Mouse (Mus musculus) cortical plate, adult 2 months (tissue): ENCODE results near the gene Acvr1b. TPM values are rescaled to one million over a fixed set of nuclear protein-coding genes. Genes with fewer than 3 reads are reported as not detected.

Source experiments
- H3K27ac ChIP-seq: fragments of 200-500 bp; 2 replicates; pipeline ENCODE4 v1.5.1; 2012; ENCODE audit warnings: low read length, control low read depth, inconsistent platforms; ENCODE audit not compliant: insufficient read depth
- H3K4me1 ChIP-seq: fragments of 200-500 bp; 2 replicates; pipeline ENCODE4 v1.6.1; 2011; ENCODE audit warnings: low read length; ENCODE audit not compliant: control insufficient read depth, insufficient read depth
- H3K4me3 ChIP-seq: fragments of 200-500 bp; 2 replicates; pipeline ENCODE4 v1.5.1; 2011; ENCODE audit warnings: mild to moderate bottlenecking, low read length, control low read depth; ENCODE audit not compliant: insufficient read depth
- CTCF ChIP-seq: fragments of 200-500 bp; IDR thresholded peaks from 2 replicates; pipeline ENCODE4 v1.5.1; 2011; ENCODE audit warnings: mild to moderate bottlenecking, control low read depth, low read length; ENCODE audit not compliant: insufficient read depth; ENCODE audit errors: extremely low read depth
- POLR2A ChIP-seq: fragments of 200-500 bp; IDR thresholded peaks from 2 replicates; pipeline ENCODE4 v1.6.1; 2011; ENCODE audit warnings: mild to moderate bottlenecking, low read length, control low read depth; ENCODE audit not compliant: insufficient read depth; ENCODE audit errors: extremely low read depth
- polyA plus RNA-seq: library from polyadenylated mRNA; depleted of rRNA; stranded (reverse); fragments of >200 nt; gene quantifications from 2 replicates; pipeline ENCODE4 v1.2.3, GENCODE M21; 2012

The Acvr1b gene
- polyA plus RNA-seq, 1 experiment, result 70.5 TPM

DNA sequence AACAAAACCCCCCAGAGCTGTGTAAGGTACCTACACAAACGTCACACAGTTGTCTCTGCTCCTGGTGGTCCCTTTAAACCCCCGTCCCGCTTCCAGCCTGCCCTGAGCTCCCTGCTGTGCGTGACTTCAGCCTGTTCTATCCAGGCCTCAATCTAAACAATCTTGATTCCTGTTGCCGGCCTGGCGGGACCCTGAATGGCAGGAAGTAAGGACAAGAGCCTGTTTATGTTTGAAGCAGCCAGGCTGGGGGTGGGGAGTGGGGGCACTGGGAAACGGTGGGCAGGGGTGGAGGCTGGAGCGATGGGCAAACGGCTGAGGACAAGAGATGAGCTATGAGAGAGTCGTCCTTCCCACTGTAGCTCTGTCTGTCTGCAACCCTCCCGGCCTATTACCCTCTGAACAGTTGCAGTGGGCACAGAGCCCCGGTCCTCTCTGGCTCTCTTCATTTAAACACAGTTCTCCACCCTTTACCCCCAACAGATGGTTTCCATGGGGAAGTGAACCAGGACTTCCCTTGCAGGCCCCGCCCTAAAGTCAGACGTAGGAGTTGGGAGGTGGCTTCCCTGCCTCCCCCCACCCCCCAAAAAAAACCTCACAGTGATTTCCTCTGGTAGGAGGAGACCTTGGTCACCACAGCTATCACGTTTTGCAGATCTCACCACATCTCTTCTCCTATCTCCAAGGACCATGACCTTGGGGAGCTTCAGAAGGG lies 39.7 kb upstream of the Acvr1b start:
- Histone ChIP-seq H3K4me3 (peak overlapping the region; percentile 16; the same call in 1 of the 2 replicates), H3K4me1 (no peaks in the 10 kb centered on the region), H3K27ac (peak overlapping the region; percentile 4; the same call in 1 of the 2 replicates)
- TF ChIP-seq POLR2A (no peak), CTCF (no peak)

DNA sequence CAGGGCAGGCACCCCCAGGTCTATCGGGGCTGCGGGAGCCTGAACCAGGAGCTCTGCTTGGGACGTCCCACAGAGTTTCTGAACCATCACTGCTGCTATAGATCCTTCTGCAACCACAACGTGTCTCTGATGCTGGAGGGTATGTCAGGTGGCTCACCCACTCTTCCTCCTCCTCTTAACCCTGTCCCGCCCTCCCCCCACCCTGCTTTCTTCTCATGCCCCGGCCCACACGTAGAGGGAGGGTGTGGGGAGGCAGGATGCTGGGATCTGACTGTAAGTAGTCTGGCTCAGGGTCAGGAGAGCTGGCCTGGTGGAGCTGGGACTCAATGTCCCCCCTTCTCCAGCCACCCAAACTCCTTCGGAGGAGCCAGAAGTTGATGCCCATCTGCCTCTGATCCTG lies 38.5 kb upstream of the Acvr1b start:
- Histone ChIP-seq H3K4me1 (no peaks in the 10 kb centered on the region), H3K27ac (no peak overlapping the region), H3K4me3 (peak overlapping the region; percentile 16; the same call in 1 of the 2 replicates)
- no peak for TF ChIP-seq POLR2A
- no peak for TF ChIP-seq CTCF

DNA sequence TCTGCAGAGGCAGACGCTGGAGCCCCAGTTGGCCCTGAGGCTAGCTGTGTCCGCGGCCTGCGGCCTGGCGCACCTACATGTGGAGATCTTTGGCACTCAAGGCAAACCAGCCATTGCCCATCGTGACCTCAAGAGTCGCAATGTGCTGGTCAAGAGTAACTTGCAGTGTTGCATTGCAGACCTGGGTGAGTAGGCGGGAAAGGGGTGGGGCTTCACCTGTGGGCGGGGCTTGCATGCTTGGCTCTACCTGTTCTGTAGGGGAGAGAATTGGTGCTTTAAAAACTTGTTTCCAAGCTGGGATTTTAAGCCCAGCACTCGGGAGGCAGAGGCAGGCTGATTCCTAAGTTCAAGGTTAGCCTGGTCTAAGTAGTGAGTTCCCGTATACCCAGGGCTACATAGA lies 36.4 kb upstream of the Acvr1b start:
- H3K4me1 ChIP-seq, result no peaks in the 10 kb centered on the region
- H3K27ac ChIP-seq, result no peak overlapping the region
- TF ChIP-seq CTCF (no peak), POLR2A (no peak)
- H3K4me3 ChIP-seq, result no peak overlapping the region

DNA sequence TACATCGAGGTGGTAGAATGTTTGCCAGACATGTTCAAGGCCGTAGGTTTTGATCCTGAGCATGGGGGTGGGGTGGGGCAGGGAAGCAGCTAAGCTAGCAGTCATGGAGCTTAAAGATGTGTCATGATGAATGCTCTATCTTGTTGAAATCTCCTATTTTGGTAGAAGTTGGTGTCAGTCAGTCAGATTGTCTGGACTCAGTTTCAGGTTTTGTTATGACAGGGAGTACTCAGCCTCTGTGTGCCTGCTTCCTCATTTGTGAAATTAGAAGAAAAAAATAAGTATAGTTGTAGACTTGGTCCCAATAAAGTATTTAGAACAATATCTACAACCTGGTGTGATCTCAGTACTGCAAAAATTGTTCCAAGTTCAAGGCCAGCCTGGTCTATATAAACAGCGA lies 35.2 kb upstream of the Acvr1b start:
- no peak for TF ChIP-seq CTCF
- no peak for TF ChIP-seq POLR2A
- no peaks in the 10 kb centered on the region; the same call in 1 of the 2 replicates for H3K4me1 ChIP-seq
- H3K4me3 ChIP-seq, result no peak overlapping the region
- no peak overlapping the region for H3K27ac ChIP-seq

DNA sequence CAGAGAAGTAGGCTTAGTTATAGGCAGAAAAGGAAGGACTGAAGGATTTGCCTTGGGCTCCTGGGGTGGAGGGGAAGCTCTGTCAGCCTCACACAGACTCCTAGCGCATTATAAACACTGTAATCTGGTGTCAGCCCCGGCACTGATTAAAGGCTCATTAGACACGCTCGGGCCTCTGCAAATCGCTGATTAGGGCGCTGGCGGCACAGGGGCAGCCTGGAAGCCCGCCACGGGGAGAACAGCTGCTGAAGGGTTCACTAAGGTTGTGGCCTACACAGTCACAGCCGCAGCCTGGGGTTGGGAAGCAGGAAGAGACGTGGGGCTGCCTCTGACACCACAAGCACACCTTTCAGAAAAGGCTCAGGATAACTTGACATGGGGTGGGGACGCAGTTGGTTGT lies 34.0 kb upstream of the Acvr1b start:
- TF ChIP-seq POLR2A (no peak), CTCF (no peak)
- H3K4me3 ChIP-seq, result no peak overlapping the region
- no peaks in the 10 kb centered on the region; the same call in 1 of the 2 replicates for H3K4me1 ChIP-seq
- no peak overlapping the region for H3K27ac ChIP-seq

DNA sequence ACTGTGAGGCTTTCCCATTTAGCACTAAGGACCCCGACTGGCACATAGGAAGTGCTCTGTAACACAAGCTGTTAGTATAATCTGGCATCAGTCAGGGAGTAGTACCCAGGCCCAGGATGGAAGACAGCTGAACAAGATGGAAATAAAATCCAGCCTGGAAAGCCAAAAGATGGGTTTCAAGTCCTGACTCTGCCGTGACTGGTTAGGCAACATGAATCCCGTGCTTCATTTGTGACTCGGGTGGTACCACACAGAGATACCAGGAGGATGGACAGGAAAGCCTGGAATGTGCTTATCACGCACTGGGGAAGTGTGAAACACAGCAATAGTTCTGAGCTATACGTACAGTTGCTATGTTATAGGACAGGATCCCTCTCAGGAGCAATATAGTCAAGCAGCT lies 33.3 kb upstream of the Acvr1b start:
- H3K4me1 ChIP-seq, result no peaks in the 10 kb centered on the region; the same call in 1 of the 2 replicates
- no peak for TF ChIP-seq POLR2A
- TF ChIP-seq CTCF, result no peak
- no peak overlapping the region for H3K4me3 ChIP-seq
- no peak overlapping the region for H3K27ac ChIP-seq

DNA sequence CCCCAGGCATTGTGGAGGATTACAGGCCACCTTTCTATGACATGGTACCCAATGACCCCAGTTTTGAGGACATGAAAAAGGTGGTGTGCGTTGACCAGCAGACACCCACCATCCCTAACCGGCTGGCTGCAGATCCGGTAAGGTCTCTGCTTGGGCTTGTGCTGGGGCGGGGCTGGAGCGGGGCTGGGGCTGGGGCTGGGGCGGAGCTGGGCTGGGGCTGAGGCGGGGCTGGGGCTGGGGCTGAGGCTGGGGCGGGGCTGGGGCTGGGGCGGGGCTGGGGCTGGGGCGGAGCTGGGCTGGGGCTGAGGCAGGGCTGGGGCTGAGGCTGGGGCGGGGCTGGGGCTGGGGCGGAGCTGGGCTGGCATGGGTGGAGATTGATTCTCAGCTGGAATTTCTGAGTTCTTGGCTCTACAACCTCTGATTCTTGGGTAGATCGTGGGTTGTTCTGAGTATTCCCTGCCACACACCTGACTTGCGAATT lies 32.8 kb upstream of the Acvr1b start:
- TF ChIP-seq POLR2A (no peak), CTCF (no peak)
- no peak overlapping the region for H3K4me3 ChIP-seq
- no peaks in the 10 kb centered on the region; the same call in 1 of the 2 replicates for H3K4me1 ChIP-seq
- no peak overlapping the region for H3K27ac ChIP-seq

DNA sequence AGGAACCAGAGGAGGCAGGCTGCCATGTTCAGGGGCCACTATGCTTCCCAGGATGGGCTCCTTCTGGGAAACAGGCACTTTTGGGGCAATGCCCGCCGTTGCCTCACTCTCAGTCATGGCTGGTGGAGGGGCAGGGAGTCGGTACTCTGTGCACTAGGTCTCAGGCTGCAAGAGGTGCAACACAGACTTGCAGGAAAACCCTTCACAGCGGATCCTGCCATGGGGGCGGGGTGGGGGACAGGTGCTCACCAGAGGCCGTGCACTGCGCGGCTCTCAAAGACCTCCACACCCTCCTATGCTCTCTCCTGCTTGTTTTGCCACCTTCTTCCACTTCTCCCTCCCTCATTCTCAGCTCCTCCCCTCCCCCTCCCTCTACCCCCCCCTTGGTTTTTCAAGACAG lies 31.2 kb upstream of the Acvr1b start:
- no peak overlapping the region for H3K4me3 ChIP-seq
- TF ChIP-seq POLR2A (no peak), CTCF (no peak)
- H3K27ac ChIP-seq, result no peak overlapping the region
- H3K4me1 ChIP-seq, result peaks cover 5% of the 10 kb centered on the region

DNA sequence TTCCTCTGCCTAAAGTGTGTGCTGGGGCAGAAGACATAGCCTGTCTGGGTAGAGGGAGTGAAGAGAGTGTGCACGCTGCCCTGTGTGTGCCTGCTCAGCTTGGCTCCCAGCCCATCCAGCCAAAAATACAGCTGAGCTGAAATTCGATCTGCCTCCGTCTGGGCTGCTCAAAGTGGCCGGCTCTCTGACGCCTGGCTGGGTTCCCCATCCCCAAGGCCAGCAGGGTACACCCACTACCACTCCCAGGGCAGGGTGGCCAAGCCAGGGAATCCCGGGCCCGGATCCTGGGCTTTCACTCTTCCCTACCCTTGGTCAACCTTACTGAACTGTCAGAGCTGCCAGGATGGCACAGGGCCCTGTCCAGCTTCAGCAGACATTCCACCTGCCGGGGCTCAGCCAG lies 30.4 kb upstream of the Acvr1b start:
- no peak overlapping the region for H3K27ac ChIP-seq
- no peak overlapping the region for H3K4me3 ChIP-seq
- TF ChIP-seq CTCF (no peak), POLR2A (no peak)
- H3K4me1 ChIP-seq, result peaks cover 5% of the 10 kb centered on the region

DNA sequence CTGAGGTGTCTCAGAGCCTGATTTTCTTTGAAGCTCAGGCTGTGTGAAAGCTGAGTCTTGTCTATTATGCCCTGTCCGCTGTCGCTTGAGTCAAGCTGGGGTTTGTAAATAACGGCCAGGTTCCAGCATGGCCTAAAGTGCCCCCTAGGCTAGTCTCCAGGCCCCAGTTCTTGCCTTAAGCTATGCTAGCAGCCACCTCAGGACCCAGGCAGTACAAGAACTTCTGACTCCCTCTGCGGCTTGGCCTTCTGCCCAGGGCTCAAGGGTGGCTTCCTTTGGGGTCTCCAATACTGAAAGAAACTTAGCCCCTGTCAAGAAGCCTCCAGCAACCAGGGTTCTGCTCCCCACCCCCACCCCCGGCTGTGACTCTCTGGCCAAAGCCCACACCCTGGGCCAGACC lies 29.7 kb upstream of the Acvr1b start:
- TF ChIP-seq CTCF, result no peak
- TF ChIP-seq POLR2A, result no peak
- H3K4me3 ChIP-seq, result no peak overlapping the region
- H3K27ac ChIP-seq, result no peak overlapping the region
- H3K4me1 ChIP-seq, result peaks cover 5% of the 10 kb centered on the region
